Mouse (Mus musculus): Measurements from ENCODE around the gene Sall2. TPM values are rescaled to one million over a fixed set of nuclear protein-coding genes. Genes with fewer than 3 reads are reported as not detected.
A peak's percentile ranks its signal among the peaks of the same experiment; 100 is the strongest.

The Sall2 gene
- polyA plus RNA-seq, 1 experiment = 4.6 TPM

DNA sequence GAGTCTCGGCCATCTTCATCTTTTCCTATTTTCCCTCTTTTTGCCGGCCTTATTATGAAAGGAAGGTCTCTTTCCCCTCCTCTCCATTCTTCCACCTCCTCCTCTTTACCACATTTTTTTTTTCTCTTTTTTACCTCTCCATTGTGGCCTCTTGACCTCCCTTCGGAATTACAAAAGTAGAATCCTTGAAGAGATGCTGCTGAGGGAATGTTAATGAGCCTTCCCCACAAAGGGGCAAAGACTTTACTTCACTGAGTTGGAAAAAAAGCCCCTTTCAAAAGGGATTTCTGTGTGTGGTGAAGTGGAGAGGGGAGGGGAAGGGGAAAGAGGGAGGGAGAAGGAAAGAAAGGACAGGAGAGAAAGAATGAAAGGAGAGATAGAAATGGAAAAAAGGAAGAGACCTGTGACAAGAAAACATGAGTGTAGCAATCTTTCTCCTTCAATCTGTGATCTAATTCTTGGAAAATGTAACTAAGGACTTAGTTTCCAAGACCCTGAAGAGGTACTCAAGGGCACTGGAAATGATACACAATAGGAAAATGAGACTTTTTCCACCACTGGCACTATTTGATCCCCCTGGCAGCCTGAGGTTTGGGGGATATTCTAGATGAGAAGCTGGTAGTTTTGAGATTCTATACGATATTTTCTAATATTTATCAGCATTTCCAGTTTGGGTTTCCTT lies 2.6 kb upstream of the Sall2 start:
- 50% methylated on average over 4 of the region's 4 CpGs for WGBS
- peaks cover 4% of the 10 kb centered on the region for H3K27me3 ChIP-seq (ENCODE audit: control insufficient read depth, insufficient read depth, low read length)
- TF ChIP-seq CTCF (IDR thresholded peaks at IDR 0.05; ENCODE audit: extremely low read depth, insufficient read depth, insufficient read length, insufficient replicate concordance) (no peak), POLR2A (IDR thresholded peaks at IDR 0.05; ENCODE audit: low read depth, low read length) (no peak)

DNA sequence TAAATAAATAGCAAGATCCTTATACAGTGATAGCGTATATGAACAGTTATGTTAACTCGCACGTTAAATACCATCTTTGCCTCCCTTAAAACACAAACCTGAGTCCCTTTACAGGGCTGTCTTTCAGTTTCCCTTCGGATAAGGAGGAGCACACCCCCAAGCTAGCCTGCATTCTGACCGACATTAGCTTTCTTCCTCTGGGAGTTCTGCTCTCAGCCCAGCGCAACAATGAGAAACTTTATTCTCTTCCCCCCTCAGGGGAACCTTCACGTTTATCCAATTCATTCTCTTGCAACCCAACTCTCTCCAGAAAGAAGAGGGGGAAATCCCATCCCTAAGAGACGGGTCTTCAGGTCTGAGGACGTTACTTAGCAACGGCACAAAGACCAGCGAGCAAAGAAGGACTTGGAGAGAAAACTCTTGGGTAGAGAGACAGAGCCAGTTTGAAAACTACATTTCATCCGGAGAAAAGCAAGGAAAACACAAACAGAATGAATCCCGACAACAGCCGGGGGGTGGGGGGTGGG lies 1.1 kb downstream of the Sall2 start:
- WGBS = 11% methylated on average over 14 of the region's 14 CpGs

More for the DNA sequence above, 2.6 kb upstream of the Sall2 start:
- Histone ChIP-seq H3K27ac (ENCODE audit: insufficient read depth, low read length) (no peak overlapping the region), H3K4me3 (ENCODE audit: extremely low read depth, insufficient read depth, insufficient read length) (no peak overlapping the region), H3K36me3 (ENCODE audit: control insufficient read depth, insufficient read depth, low read length) (no peaks in the 10 kb centered on the region), H3K4me1 (ENCODE audit: control insufficient read depth, insufficient read depth, insufficient read length) (no peaks in the 10 kb centered on the region)
- no peak for DNase-seq (ENCODE audit: low read depth in 1 of 2, low spot score in 2 of 2)

DNA sequence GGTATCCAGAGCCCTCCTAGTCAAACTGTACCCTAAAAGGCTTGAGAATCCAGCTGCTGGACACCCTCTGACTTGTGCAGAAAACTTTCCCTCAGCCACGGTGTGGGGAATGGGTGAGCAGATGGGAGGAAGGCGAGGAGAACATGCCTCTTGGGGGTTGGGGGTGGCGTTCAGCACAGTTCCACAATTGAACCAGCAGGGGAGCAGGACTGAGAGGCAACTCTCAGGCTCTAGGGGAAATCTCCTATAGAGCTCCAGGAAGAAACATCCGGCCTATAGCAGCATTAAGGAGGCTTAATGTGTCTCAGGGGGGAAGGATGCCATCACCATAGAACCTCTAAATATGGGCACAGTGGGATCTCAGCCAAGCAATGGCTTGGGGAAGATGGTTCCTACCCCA lies 2.7 kb downstream of the Sall2 start:
- no peak for DNase-seq (ENCODE audit: low read depth in 1 of 2, low spot score in 2 of 2)
- no peak for TF ChIP-seq POLR2A (IDR thresholded peaks at IDR 0.05; ENCODE audit: low read depth, low read length)
- no peaks in the 10 kb centered on the region for H3K36me3 ChIP-seq (ENCODE audit: control insufficient read depth, insufficient read depth, low read length)
- no peak overlapping the region for H3K4me3 ChIP-seq (ENCODE audit: extremely low read depth, insufficient read depth, insufficient read length)
- WGBS = 25% methylated on average over 4 of the region's 4 CpGs
- no peak overlapping the region for H3K27ac ChIP-seq (ENCODE audit: insufficient read depth, low read length)
- H3K27me3 ChIP-seq (ENCODE audit: control insufficient read depth, insufficient read depth, low read length) = peaks cover 6% of the 10 kb centered on the region
- no peaks in the 10 kb centered on the region for H3K4me1 ChIP-seq (ENCODE audit: control insufficient read depth, insufficient read depth, insufficient read length)

More for the DNA sequence above, 1.1 kb downstream of the Sall2 start:
- H3K27ac ChIP-seq (ENCODE audit: insufficient read depth, low read length) = no peak overlapping the region
- peaks cover 6% of the 10 kb centered on the region for H3K27me3 ChIP-seq (ENCODE audit: control insufficient read depth, insufficient read depth, low read length)
- no peak overlapping the region for H3K4me3 ChIP-seq (ENCODE audit: extremely low read depth, insufficient read depth, insufficient read length)
- no peaks in the 10 kb centered on the region for H3K4me1 ChIP-seq (ENCODE audit: control insufficient read depth, insufficient read depth, insufficient read length)
- DNase-seq (ENCODE audit: low read depth in 1 of 2, low spot score in 2 of 2) = no peak
- H3K36me3 ChIP-seq (ENCODE audit: control insufficient read depth, insufficient read depth, low read length) = no peaks in the 10 kb centered on the region
- TF ChIP-seq CTCF (IDR thresholded peaks at IDR 0.05; ENCODE audit: extremely low read depth, insufficient read depth, insufficient read length, insufficient replicate concordance) (no peak), POLR2A (IDR thresholded peaks at IDR 0.05; ENCODE audit: low read depth, low read length) (no peak)

- H3K4me3 ChIP-seq (ENCODE audit: extremely low read depth, insufficient read depth, insufficient read length) = no peak overlapping the region
- 86% methylated on average over 6 of the region's 6 CpGs for WGBS
- DNase-seq (ENCODE audit: low read depth in 1 of 2, low spot score in 2 of 2) = no peak
- H3K27ac ChIP-seq (ENCODE audit: insufficient read depth, low read length) = no peak overlapping the region
- H3K27me3 ChIP-seq (ENCODE audit: control insufficient read depth, insufficient read depth, low read length) = peaks cover 5% of the 10 kb centered on the region
- TF ChIP-seq POLR2A (IDR thresholded peaks at IDR 0.05; ENCODE audit: low read depth, low read length) = no peak
- TF ChIP-seq CTCF (IDR thresholded peaks at IDR 0.05; ENCODE audit: extremely low read depth, insufficient read depth, insufficient read length, insufficient replicate concordance) = no peak
- H3K36me3 ChIP-seq (ENCODE audit: control insufficient read depth, insufficient read depth, low read length) = no peaks in the 10 kb centered on the region
- H3K4me1 ChIP-seq (ENCODE audit: control insufficient read depth, insufficient read depth, insufficient read length) = no peaks in the 10 kb centered on the region; the same call in 1 of the 2 replicates
Measured at GRCm38 (mm10) chr14:52319361-52319760, 9.2 kb downstream of the Sall2 start.

DNA sequence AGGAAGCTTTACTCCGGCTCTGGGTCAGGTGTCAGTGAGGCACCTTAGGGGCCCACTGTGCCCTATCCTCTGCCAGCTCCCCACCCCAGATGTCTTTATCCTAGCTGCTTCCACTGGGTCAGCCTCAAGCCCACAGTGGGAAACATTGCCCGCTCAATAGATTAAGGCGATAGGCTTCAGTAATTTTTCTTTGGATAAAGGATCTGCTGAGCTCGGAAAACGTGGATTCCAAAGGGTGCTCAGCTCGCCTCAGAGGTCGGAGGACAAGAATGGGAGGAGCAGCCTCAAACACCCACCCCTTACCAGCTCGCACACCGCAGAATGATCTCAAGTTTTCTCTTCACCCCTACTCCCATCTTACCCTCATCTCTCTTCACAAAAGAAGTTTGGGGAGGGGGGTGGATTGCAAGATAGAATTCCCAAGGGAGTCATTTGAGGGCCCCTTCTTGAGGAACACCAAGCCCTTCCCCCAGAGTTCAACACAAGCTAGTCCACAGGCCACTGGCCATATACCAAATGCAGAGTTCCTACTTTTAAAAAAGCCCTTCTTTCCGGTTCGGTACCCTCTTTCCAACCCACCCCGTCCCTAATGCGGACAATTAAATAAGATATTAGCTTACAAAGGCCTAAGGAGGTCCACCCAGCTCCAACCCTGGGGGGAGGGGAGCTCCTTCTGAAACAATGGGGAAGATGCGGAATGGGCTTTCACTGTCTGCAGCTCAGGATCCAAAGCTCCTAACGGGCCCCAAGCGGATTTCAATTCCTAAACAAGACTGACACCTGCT lies 11.9 kb downstream of the Sall2 start:
- no peak for DNase-seq (ENCODE audit: low read depth in 1 of 2, low spot score in 2 of 2)
- Histone ChIP-seq H3K36me3 (ENCODE audit: control insufficient read depth, insufficient read depth, low read length) (no peaks in the 10 kb centered on the region), H3K27ac (ENCODE audit: insufficient read depth, low read length) (0 out of 2 replicates have a peak overlapping the region, but pooled peaks have one; percentile 31), H3K4me1 (ENCODE audit: control insufficient read depth, insufficient read depth, insufficient read length) (no peaks in the 10 kb centered on the region; the same call in 1 of the 2 replicates), H3K4me3 (ENCODE audit: extremely low read depth, insufficient read depth, insufficient read length) (peak overlapping the region; percentile 70), H3K27me3 (ENCODE audit: control insufficient read depth, insufficient read depth, low read length) (peaks cover 3% of the 10 kb centered on the region)
- WGBS = 24% methylated on average over 16 of the region's 16 CpGs
- TF ChIP-seq POLR2A (IDR thresholded peaks at IDR 0.05; ENCODE audit: low read depth, low read length) (no peak), CTCF (IDR thresholded peaks at IDR 0.05; ENCODE audit: extremely low read depth, insufficient read depth, insufficient read length, insufficient replicate concordance) (no peak)

- under 1% methylated on average over 31 of the region's 41 CpGs for WGBS
- Histone ChIP-seq H3K27ac (ENCODE audit: insufficient read depth, low read length) (peak overlapping the region; percentile 49), H3K4me3 (ENCODE audit: extremely low read depth, insufficient read depth, insufficient read length) (peak overlapping the region; percentile 70), H3K4me1 (ENCODE audit: control insufficient read depth, insufficient read depth, insufficient read length) (no peaks in the 10 kb centered on the region; the same call in 1 of the 2 replicates), H3K36me3 (ENCODE audit: control insufficient read depth, insufficient read depth, low read length) (no peaks in the 10 kb centered on the region), H3K27me3 (ENCODE audit: control insufficient read depth, insufficient read depth, low read length) (peaks cover 3% of the 10 kb centered on the region)
- DNase-seq (ENCODE audit: low read depth in 1 of 2, low spot score in 2 of 2) = peak in 1 of 2 experiments; percentile 44
- no peak for TF ChIP-seq POLR2A (IDR thresholded peaks at IDR 0.05; ENCODE audit: low read depth, low read length)
Measured at GRCm38 (mm10) chr14:52315792-52316440, 12.6 kb downstream of the Sall2 start.
